In the genomic region with DNA sequence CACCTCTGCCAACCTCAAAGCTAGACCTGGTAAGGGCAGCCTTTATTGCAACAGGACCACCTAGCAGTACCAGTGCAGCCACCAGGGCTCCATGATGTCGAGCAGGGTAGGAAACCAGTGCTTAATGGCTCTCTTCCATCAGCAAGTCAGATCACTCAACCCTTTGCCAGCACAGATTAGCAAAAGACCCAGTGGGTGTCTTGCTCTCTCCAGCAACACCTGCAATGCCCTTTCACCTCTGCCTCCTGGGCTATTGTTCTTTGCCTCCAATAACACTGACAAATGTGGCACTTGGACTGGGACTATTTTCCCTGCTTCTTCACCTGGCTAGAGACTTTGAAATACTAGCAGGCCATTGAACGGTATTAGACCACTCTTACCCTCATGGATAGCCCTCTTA, we compare ENCODE assay signal across 22 mouse cellular contexts. TPM values are rescaled to one million over a fixed set of nuclear protein-coding genes. Genes with fewer than 3 reads are reported as not detected.
"Had no signal": no experiment of that assay in that cellular context is flagged by ENCODE, and none has a peak within 500 bp of the region (broad histone marks: within the 10 kb centered on the region; RNA-seq: fewer than 3 reads in every experiment).

No protein-coding gene starts in this region.

- DNase-seq: cerebellum, adult 2 months; cerebellum, adult 8-10 months; cerebellum, adult 9-10 months; cerebellum, adult 9-11 months; cerebellum, postnatal 14 days; cerebellum, postnatal 25 days; cerebellum, postnatal 36 days; embryo, embryonic 11 days; forebrain, postnatal 0 days; gastrocnemius, adult 2 months; gastrocnemius, postnatal 10 days; gastrocnemius, postnatal 14 days; gastrocnemius, postnatal 25 days; gastrocnemius, postnatal 36 days; heart, adult 11 months; heart, adult 18-20 months; heart, adult 2 months had no signal

RNA-seq across cellular contexts. Expression of a gene that starts 21.4 kb away (rescaled TPM):
- polyA plus RNA-seq: embryonic facial prominence, embryonic 15.5 days; erythroblast, embryonic 14.5 days; forebrain, embryonic 10.5 days; forebrain, embryonic 12.5 days; heart, adult 2 months; heart, embryonic 10.5 days had no signal
